Mouse (Mus musculus): ENCODE measurements around the gene Dab1.

Gene Dab1

GRCm38 (mm10) chr4:104619452-104619851 is 1000.3 kb downstream of the Dab1 start:
- DNase-seq, result no peak

- no peak for DNase-seq
Measured at GRCm38 (mm10) chr4:104625316-104625715, 1006.2 kb downstream of the Dab1 start.

GRCm38 (mm10) chr4:104628708-104629107 is 1009.5 kb downstream of the Dab1 start:
- DNase-seq, result no peak

GRCm38 (mm10) chr4:104637016-104637415 is 1017.9 kb downstream of the Dab1 start:
- DNase-seq, result no peak

- DNase-seq, result no peak
Measured at GRCm38 (mm10) chr4:104640617-104641016, 1021.5 kb downstream of the Dab1 start.

GRCm38 (mm10) chr4:104642761-104643469 is 1023.8 kb downstream of the Dab1 start:
- peak; percentile 58 to 68 for DNase-seq

- peak; percentile 80 to 83 for DNase-seq
Measured at GRCm38 (mm10) chr4:104643534-104644356, 1024.6 kb downstream of the Dab1 start.

- DNase-seq, result no peak
Measured at GRCm38 (mm10) chr4:104644357-104644630, 1025.1 kb downstream of the Dab1 start.

GRCm38 (mm10) chr4:104644862-104645261 is 1025.7 kb downstream of the Dab1 start:
- DNase-seq, result no peak

- no peak for DNase-seq
Measured at GRCm38 (mm10) chr4:104651761-104652160, 1032.6 kb downstream of the Dab1 start.

- no peak for DNase-seq
Measured at GRCm38 (mm10) chr4:104656728-104657127, 1037.6 kb downstream of the Dab1 start.

GRCm38 (mm10) chr4:104662841-104663614 is 1043.9 kb downstream of the Dab1 start:
- DNase-seq, result peak in 1 of 2 experiments; percentile 29

- DNase-seq, result peak; percentile 83 to 86
Measured at GRCm38 (mm10) chr4:104665553-104665952, 1046.4 kb downstream of the Dab1 start.

- no peak for DNase-seq
Measured at GRCm38 (mm10) chr4:104666831-104667551, 1047.8 kb downstream of the Dab1 start.

- no peak for DNase-seq
Measured at GRCm38 (mm10) chr4:104668061-104668460, 1048.9 kb downstream of the Dab1 start.

- DNase-seq, result no peak
Measured at GRCm38 (mm10) chr4:104669406-104669805, 1050.2 kb downstream of the Dab1 start.

GRCm38 (mm10) chr4:104670741-104671140 is 1051.6 kb downstream of the Dab1 start:
- no peak for DNase-seq

GRCm38 (mm10) chr4:104673317-104673716 is 1054.2 kb downstream of the Dab1 start:
- DNase-seq, result peak in 1 of 2 experiments; percentile 30

- DNase-seq, result no peak
Measured at GRCm38 (mm10) chr4:104674706-104675105, 1055.5 kb downstream of the Dab1 start.

GRCm38 (mm10) chr4:104678234-104678633 is 1059.1 kb downstream of the Dab1 start:
- DNase-seq, result no peak

GRCm38 (mm10) chr4:104680475-104680874 is 1061.3 kb downstream of the Dab1 start:
- DNase-seq, result no peak

- no peak for DNase-seq
Measured at GRCm38 (mm10) chr4:104686137-104686809, 1067.1 kb downstream of the Dab1 start.
